Mouse (Mus musculus) intestine, embryonic 15.5 days (tissue): ENCODE data around the gene Med13l. TPM values are rescaled to one million over a fixed set of nuclear protein-coding genes. Genes with fewer than 3 reads are reported as not detected.

Source experiments
- ATAC-seq: fragments of 200-750 bp; cut with Nextera tagmentation; 2 replicates; pipeline ENCODE4 v1.8.0; 2017; ENCODE audit warnings: moderate TSS enrichment, moderate library complexity
- H3K27ac ChIP-seq: fragments of 300-500 bp; sonication (generic); 2 replicates; pipeline ENCODE4 v1.5.1; 2015; ENCODE audit warnings: mild to moderate bottlenecking, inconsistent platforms
- H3K27me3 ChIP-seq: fragments of 300-500 bp; sonication (generic); replicated peaks from 2 replicates; pipeline ENCODE4 v1.6.1; 2015; ENCODE audit warnings: inconsistent platforms
- H3K36me3 ChIP-seq: fragments of 300-500 bp; sonication (generic); 2 replicates; pipeline ENCODE4 v1.6.1; 2015; ENCODE audit warnings: inconsistent platforms
- H3K4me1 ChIP-seq: fragments of 300-500 bp; sonication (generic); replicated peaks from 2 replicates; pipeline ENCODE4 v1.6.1; 2015; ENCODE audit warnings: inconsistent platforms
- H3K4me2 ChIP-seq: fragments of 300-500 bp; sonication (generic); replicated peaks from 2 replicates; pipeline ENCODE4 v1.6.1; 2015; ENCODE audit warnings: mild to moderate bottlenecking, inconsistent platforms
- H3K4me3 ChIP-seq: fragments of 300-500 bp; sonication (generic); replicated peaks from 2 replicates; pipeline ENCODE4 v1.5.1; 2015; ENCODE audit warnings: inconsistent platforms
- H3K9ac ChIP-seq: fragments of 300-500 bp; sonication (generic); 2 replicates; pipeline ENCODE4 v1.6.1; 2015; ENCODE audit warnings: inconsistent platforms
- H3K9me3 ChIP-seq: fragments of 300-500 bp; sonication (generic); 2 replicates; pipeline ENCODE4 v1.6.1; 2016; ENCODE audit warnings: inconsistent platforms
- WGBS: fragments of 180-500 bp; shearing (Covaris S2); methylation state at CpG from one replicate; pipeline ENCODE4 v1.1.7; 2015; 5-methylcytosine and 5-hydroxymethylcytosine counted together
- polyA plus RNA-seq: library from polyadenylated mRNA; unstranded; fragments of >200 nt; fragmentation: Nextera tagmentation; extraction: Ambion mirVana; gene quantifications from 2 replicates; pipeline ENCODE4 v1.2.1, GENCODE M21; 2015

Gene Med13l
- polyA plus RNA-seq, 1 experiment from 2014 or later = 10.0 TPM

GRCm38 (mm10) chr5:118526504-118526903, 34.0 kb upstream of the Med13l start:
- Histone ChIP-seq H3K4me2 (no peak overlapping the region), H3K4me1 (no peaks in the 10 kb centered on the region), H3K9ac (no peak overlapping the region), H3K27ac (no peak overlapping the region), H3K9me3 (no peaks in the 10 kb centered on the region), H3K4me3 (no peak overlapping the region), H3K36me3 (no peaks in the 10 kb centered on the region), H3K27me3 (0 out of 2 replicates have a peak, but pooled peaks cover 2% of the 10 kb centered on the region)
- no peak for ATAC-seq
- 48% methylated on average over 13 of the region's 13 CpGs for WGBS

GRCm38 (mm10) chr5:118529241-118529640, 31.2 kb upstream of the Med13l start:
- Histone ChIP-seq H3K4me3 (no peak overlapping the region), H3K27me3 (0 out of 2 replicates have a peak, but pooled peaks cover 2% of the 10 kb centered on the region), H3K36me3 (no peaks in the 10 kb centered on the region), H3K27ac (no peak overlapping the region), H3K9ac (no peak overlapping the region), H3K4me1 (peaks cover 5% of the 10 kb centered on the region; the same call in 1 of the 2 replicates), H3K9me3 (no peaks in the 10 kb centered on the region), H3K4me2 (no peak overlapping the region)
- 29% methylated on average over 7 of the region's 7 CpGs for whole genome bisulfite sequencing
- ATAC-seq = no peak

GRCm38 (mm10) chr5:118532125-118532524, 28.4 kb upstream of the Med13l start:
- Histone ChIP-seq H3K4me2 (no peak overlapping the region), H3K27me3 (0 out of 2 replicates have a peak, but pooled peaks cover 2% of the 10 kb centered on the region), H3K4me1 (peaks cover 17% of the 10 kb centered on the region), H3K4me3 (no peak overlapping the region), H3K9me3 (no peaks in the 10 kb centered on the region), H3K9ac (no peak overlapping the region), H3K36me3 (no peaks in the 10 kb centered on the region), H3K27ac (no peak overlapping the region)
- 22% methylated on average over 13 of the region's 13 CpGs for WGBS
- no peak for ATAC-seq

GRCm38 (mm10) chr5:118532659-118533058, 27.8 kb upstream of the Med13l start:
- no peak overlapping the region for H3K27ac ChIP-seq
- no peaks in the 10 kb centered on the region for H3K9me3 ChIP-seq
- H3K4me2 ChIP-seq = no peak overlapping the region
- H3K36me3 ChIP-seq = no peaks in the 10 kb centered on the region
- H3K4me1 ChIP-seq = peaks cover 17% of the 10 kb centered on the region
- H3K27me3 ChIP-seq = no peaks in the 10 kb centered on the region
- WGBS = 58% methylated on average over 13 of the region's 15 CpGs
- no peak overlapping the region for H3K9ac ChIP-seq
- H3K4me3 ChIP-seq = no peak overlapping the region
- no peak for ATAC-seq

- H3K9ac ChIP-seq = no peak overlapping the region
- 47% methylated on average over 9 of the region's 9 CpGs for WGBS
- peak; percentile 65; the same call in 1 of the 2 replicates for ATAC-seq
- no peak overlapping the region for H3K4me3 ChIP-seq
- H3K4me1 ChIP-seq = peaks cover 17% of the 10 kb centered on the region
- no peaks in the 10 kb centered on the region for H3K27me3 ChIP-seq
- H3K9me3 ChIP-seq = no peaks in the 10 kb centered on the region
- H3K36me3 ChIP-seq = no peaks in the 10 kb centered on the region
- no peak overlapping the region for H3K27ac ChIP-seq
- H3K4me2 ChIP-seq = 0 out of 2 replicates have a peak overlapping the region, but pooled peaks have one; percentile 7
These were observed 26.0 kb upstream of the Med13l start for GRCm38 (mm10) chr5:118534407-118534921.

GRCm38 (mm10) chr5:118535130-118535529, 25.3 kb upstream of the Med13l start:
- H3K9ac ChIP-seq = no peak overlapping the region
- no peak overlapping the region for H3K4me2 ChIP-seq
- H3K9me3 ChIP-seq = no peaks in the 10 kb centered on the region
- H3K4me1 ChIP-seq = peaks cover 17% of the 10 kb centered on the region
- H3K27ac ChIP-seq = peak overlapping the region; percentile 60
- ATAC-seq = peak; percentile 59; the same call in 1 of the 2 replicates
- WGBS = 31% methylated on average over 8 of the region's 8 CpGs
- H3K27me3 ChIP-seq = no peaks in the 10 kb centered on the region
- no peak overlapping the region for H3K4me3 ChIP-seq
- H3K36me3 ChIP-seq = no peaks in the 10 kb centered on the region

GRCm38 (mm10) chr5:118538487-118538886, 22.0 kb upstream of the Med13l start:
- H3K4me3 ChIP-seq = no peak overlapping the region
- no peaks in the 10 kb centered on the region for H3K9me3 ChIP-seq
- H3K27me3 ChIP-seq = no peaks in the 10 kb centered on the region
- no peak for ATAC-seq
- H3K27ac ChIP-seq = no peak overlapping the region
- 53% methylated on average over 5 of the region's 5 CpGs for WGBS
- no peak overlapping the region for H3K4me2 ChIP-seq
- H3K9ac ChIP-seq = no peak overlapping the region
- H3K4me1 ChIP-seq = peaks cover 13% of the 10 kb centered on the region; the same call in 1 of the 2 replicates
- no peaks in the 10 kb centered on the region for H3K36me3 ChIP-seq

- no peak overlapping the region for H3K27ac ChIP-seq
- 77% methylated on average over 2 of the region's 2 CpGs for WGBS
- no peak for ATAC-seq
- H3K9me3 ChIP-seq = no peaks in the 10 kb centered on the region
- no peak overlapping the region for H3K4me3 ChIP-seq
- H3K9ac ChIP-seq = no peak overlapping the region
- no peak overlapping the region for H3K4me2 ChIP-seq
- no peaks in the 10 kb centered on the region for H3K36me3 ChIP-seq
- no peaks in the 10 kb centered on the region for H3K4me1 ChIP-seq
- no peaks in the 10 kb centered on the region for H3K27me3 ChIP-seq
These were observed 16.7 kb upstream of the Med13l start for GRCm38 (mm10) chr5:118543816-118544215.

- 0 out of 2 replicates have a peak, but pooled peaks cover 7% of the 10 kb centered on the region for H3K4me1 ChIP-seq
- no peaks in the 10 kb centered on the region for H3K27me3 ChIP-seq
- H3K36me3 ChIP-seq = no peaks in the 10 kb centered on the region
- no peak overlapping the region for H3K27ac ChIP-seq
- H3K4me3 ChIP-seq = no peak overlapping the region
- no peak overlapping the region for H3K9ac ChIP-seq
- 52% methylated on average over 5 of the region's 5 CpGs for WGBS
- H3K9me3 ChIP-seq = no peaks in the 10 kb centered on the region
- no peak overlapping the region for H3K4me2 ChIP-seq
- ATAC-seq = peak; percentile 63; the same call in 1 of the 2 replicates
These were observed 10.0 kb upstream of the Med13l start for GRCm38 (mm10) chr5:118550493-118550892.

GRCm38 (mm10) chr5:118553290-118553689, 7.2 kb upstream of the Med13l start:
- Histone ChIP-seq H3K4me2 (no peak overlapping the region), H3K27ac (no peak overlapping the region), H3K36me3 (no peaks in the 10 kb centered on the region), H3K9me3 (no peaks in the 10 kb centered on the region), H3K4me1 (peaks cover 9% of the 10 kb centered on the region; the same call in 1 of the 2 replicates), H3K4me3 (no peak overlapping the region), H3K27me3 (no peaks in the 10 kb centered on the region), H3K9ac (no peak overlapping the region)
- no peak for ATAC-seq

- no peak for ATAC-seq
- no peak overlapping the region for H3K4me3 ChIP-seq
- no peaks in the 10 kb centered on the region for H3K9me3 ChIP-seq
These were observed 5.2 kb upstream of the Med13l start for GRCm38 (mm10) chr5:118555305-118555704.

GRCm38 (mm10) chr5:118556387-118556937, 4.0 kb upstream of the Med13l start:
- Histone ChIP-seq H3K4me1 (peaks cover 5% of the 10 kb centered on the region), H3K4me2 (peak overlapping the region; percentile 6; the same call in 1 of the 2 replicates), H3K4me3 (no peak overlapping the region), H3K27ac (no peak overlapping the region), H3K27me3 (no peaks in the 10 kb centered on the region), H3K9me3 (no peaks in the 10 kb centered on the region), H3K36me3 (no peaks in the 10 kb centered on the region), H3K9ac (no peak overlapping the region)
- 21% methylated on average over 12 of the region's 12 CpGs for WGBS
- no peak for ATAC-seq

More at GRCm38 (mm10) chr5:118555305-118555704, 5.2 kb upstream of the Med13l start:
- no peak overlapping the region for H3K4me2 ChIP-seq
- H3K27ac ChIP-seq = no peak overlapping the region
- no peaks in the 10 kb centered on the region for H3K27me3 ChIP-seq
- 96% methylated on average over 4 of the region's 4 CpGs for WGBS
- H3K4me1 ChIP-seq = peaks cover 11% of the 10 kb centered on the region
- H3K36me3 ChIP-seq = no peaks in the 10 kb centered on the region
- H3K9ac ChIP-seq = no peak overlapping the region

- Histone ChIP-seq H3K4me3 (no peak overlapping the region), H3K4me1 (peaks cover 16% of the 10 kb centered on the region), H3K9ac (no peak overlapping the region), H3K27ac (no peak overlapping the region), H3K36me3 (no peaks in the 10 kb centered on the region), H3K9me3 (no peaks in the 10 kb centered on the region), H3K4me2 (no peak overlapping the region), H3K27me3 (no peaks in the 10 kb centered on the region)
- WGBS = 84% methylated on average over 6 of the region's 6 CpGs
- ATAC-seq = no peak
These were observed 1.6 kb upstream of the Med13l start for GRCm38 (mm10) chr5:118558841-118559240.
